Mouse (Mus musculus): ENCODE measurements around the gene Exph5.

Gene Exph5

GRCm38 (mm10) chr9:53356219-53357155 is 55.0 kb downstream of the Exph5 start:
- in situ Hi-C loops (cut with MseI, MboI), result no loop called here

- in situ Hi-C loops (cut with MseI, MboI), result no loop called here
Measured at GRCm38 (mm10) chr9:53371339-53371738, 69.9 kb downstream of the Exph5 start.

DNA sequence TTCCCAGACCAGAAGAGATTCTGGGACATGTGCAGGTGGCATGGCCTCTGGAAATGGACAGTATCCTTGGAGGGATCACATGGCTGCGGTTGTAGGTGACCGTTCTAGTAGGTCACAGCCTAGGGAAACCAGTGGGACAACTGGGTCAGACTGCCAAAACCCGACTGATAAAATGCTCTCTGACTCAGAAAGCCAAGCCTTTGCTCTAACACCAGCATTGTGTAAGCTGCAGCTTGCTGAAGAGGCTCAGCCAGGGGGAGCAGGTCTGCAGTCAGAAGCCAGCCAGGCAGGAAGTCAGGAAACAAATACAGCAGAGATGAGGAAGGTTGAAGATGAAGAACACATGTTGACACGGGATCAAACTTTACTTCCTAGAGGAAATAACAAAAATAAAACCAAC is 74.4 kb downstream of the Exph5 start:
- in situ Hi-C loops (cut with MseI, MboI), result no loop called here

DNA sequence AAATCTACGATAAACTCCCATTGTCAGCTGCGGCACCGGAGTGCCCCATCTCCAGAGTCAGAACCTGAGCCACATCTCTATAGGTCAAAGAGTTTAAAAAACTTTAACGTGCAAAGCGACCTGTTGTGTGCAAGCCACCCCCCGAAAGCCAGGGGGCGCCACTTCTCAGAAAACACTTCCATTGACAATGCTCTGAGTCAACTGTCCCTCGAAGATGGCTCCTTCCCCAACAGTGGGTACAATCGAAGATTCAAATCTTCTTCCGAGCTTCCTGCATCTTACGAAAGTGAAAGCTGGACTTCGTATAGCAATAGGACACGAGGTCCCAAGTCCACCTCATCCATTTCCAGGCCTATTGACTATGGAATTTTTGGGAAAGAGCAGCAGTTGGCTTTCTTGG is 75.3 kb downstream of the Exph5 start:
- in situ Hi-C loops (cut with MseI, MboI), result no loop called here

DNA sequence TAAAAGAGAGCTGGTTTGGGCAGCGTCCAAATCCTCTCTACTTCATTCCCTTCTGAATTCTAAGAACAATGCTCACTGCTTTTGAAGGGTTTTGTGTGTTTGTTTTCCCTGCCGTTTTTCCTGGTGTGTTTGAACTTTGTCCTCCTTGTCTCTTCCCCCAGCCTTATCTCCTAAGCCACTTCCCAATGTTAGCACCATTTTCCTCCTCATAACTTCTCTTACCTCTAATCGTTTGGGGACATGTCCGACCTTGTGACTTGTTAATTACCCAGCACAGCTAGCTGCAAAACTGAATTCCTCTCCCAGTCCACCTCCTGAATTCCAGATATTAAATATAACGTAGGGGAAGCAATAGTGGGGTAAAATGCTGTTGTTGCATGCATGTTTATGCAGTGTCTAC is 76.1 kb downstream of the Exph5 start:
- in situ Hi-C loops (cut with MseI, MboI), result no loop called here

DNA sequence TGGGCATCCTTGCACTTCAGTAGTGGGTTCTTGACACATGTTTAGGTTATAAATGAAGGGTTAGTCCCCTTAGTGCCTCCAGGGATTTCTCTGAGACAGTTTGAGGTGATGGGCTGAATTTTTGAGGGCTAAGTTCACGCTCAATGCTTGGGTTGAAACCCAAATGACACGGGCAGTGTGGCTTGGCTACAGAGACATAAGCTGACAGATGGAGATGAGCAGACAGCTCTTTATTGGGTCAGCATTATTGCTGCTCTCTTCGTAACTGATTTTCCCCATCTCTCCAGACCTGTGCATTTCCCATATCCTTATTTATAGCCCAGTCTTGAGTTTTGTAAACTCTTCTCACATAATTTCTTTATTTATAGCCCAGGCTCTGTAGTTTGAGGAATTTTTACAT is 76.7 kb downstream of the Exph5 start:
- in situ Hi-C loops (cut with MseI, MboI), result no loop called here

GRCm38 (mm10) chr9:53380595-53380994 is 79.1 kb downstream of the Exph5 start:
- in situ Hi-C loops (cut with MseI, MboI), result no loop called here

DNA sequence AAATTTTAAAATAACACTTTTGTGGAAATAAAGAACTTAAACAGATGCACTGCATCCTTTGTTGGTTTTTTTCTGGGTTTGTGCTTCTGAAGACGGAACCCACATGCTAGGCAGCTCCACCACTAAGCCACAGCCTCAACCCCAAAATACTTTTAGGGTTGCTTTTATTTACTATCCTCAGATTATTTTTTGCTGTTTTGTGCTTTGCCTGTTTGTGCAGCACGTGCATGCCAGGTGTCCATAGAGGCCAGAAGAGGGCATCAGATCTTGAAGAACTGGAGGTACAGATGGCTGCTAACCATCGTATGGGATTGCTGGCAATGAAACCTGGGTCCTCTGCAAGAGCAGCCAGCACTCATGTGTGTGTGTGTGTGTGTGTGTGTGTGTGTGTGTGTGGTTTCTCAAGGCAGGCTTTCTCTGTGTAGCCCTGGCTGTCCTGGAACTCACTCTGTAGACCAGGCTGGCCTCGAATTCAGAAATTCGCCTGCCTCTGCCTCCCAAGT is 79.7 kb downstream of the Exph5 start:
- in situ Hi-C loops (cut with MseI, MboI), result no loop called here

DNA sequence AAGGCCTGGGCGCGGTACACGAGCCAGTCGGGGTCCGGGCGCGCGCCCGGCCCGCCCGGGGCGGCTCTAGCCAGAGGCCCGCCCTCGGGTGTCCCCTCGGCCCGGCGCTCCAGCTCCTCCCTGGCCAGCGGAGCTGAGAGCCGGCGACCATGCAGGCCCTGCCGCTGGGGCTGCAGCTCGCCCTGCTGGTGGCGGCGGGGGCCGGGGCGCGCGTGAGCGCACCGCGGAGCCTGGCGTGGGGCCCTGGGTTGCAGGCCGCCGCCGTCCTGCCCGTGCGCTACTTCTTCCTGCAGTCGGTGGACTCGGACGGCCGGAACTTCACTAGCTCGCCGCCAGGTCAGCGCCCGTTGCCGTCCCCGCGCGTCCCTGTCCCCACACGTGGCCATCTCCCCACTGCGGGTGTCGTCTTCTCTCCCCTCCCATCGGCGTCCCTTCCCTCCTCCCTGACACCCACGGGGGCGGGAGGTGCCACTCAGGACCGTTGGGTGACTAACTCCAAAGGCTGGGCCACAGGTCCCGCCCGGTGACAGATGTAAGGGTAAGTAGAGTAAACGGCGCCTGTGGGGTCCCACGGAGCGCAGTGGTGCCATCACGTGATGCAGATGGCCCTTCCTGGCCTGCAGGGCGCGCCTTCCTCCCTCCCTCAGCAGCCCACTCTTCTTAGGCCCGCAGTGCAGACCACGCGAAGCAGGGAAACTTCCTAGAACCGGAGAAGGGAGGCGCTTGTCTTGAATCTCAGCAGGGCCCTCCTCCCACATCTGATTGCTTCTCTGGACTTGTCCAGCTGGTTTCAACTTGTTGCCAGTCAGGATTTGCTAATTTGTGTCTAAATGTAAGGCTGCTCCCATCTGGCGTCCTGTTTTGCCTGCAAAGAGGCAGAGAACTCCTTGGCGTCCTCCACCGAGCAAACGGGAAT is 82.7 kb downstream of the Exph5 start, which contains the start of gene Kdelc2:
Gene Kdelc2 (plus strand): TSS at position 75 of the 916 bp plus-strand sequence.
- in situ Hi-C loops (cut with MseI, MboI), result no loop called here

DNA sequence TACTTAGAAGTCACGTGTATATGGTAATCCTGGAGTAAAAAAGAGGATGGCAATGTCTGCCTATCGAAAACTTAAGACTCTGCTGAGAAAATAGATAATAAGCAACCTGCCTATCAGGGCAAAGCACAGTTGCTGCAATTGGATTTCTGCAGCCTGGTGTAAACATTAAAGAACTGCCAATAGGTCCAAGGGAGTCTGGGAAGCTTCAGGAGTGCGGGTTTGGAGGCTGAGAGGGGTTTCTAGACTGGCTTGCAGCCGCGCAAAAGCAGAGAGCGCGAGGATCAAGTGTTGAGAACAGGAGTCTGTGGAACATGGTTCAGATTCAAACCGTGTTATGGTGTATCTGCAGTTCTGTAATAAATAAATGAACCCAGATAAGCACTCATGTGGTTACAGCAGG is 83.4 kb downstream of the Exph5 start:
- in situ Hi-C loops (cut with MseI, MboI), result no loop called here

GRCm38 (mm10) chr9:53387431-53387830 is 86.0 kb downstream of the Exph5 start:
- in situ Hi-C loops (cut with MseI, MboI), result no loop called here

GRCm38 (mm10) chr9:53389109-53389508 is 87.6 kb downstream of the Exph5 start:
- in situ Hi-C loops (cut with MseI, MboI), result no loop called here

DNA sequence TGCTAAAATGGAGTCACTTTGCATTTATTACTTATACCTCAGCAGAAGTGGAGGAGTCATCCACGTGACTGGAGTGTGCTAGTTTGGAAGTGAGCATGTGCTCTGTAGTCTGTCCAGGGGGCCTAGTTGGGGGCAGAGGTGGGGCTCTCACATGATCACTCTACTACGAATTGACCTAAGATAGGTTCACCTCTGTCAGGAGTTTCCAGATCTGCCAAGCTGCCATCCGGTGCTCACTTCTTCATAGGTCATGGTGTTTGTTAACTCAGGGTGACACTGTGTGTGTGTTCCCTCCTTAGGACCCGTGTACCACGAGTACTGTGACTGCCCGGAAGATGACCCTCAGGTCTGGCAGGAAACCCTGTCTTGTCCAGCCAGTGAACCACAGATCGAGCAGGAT is 88.7 kb downstream of the Exph5 start:
- in situ Hi-C loops (cut with MseI, MboI), result no loop called here

DNA sequence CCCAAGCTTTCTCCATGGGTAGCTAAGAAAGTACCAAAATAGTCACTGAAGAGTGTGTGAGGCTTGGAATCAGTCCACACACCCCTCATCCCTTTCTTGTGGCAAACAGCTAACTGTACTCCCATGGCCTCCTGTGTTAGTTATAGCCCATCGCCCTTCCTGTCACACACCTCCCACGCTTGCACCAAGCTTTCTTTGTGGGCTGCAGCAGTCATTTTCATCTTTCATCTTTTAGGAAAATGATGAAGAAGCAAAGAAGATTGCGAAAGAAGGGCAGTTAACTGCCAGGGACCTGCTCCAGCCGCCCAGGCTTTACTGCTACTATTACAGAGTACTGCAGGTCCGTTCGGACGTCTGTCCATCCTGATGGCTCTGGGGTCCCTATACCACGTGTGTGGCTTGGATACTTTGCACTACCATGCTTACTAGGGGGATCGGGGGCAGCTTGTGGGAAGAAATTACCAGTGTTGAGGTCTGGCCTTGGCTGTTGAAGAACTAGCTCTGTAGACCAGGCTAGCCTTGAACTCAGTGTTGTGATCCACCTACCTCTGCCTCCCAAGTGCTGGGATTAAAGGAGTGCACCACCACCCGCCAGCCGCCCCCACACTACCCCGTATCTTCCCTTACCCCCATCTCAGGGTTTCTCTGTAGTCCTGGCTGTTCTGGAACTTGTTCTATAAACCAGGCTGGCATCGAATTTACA is 96.4 kb downstream of the Exph5 start:
- in situ Hi-C loops (cut with MseI, MboI), result loop anchor here (5.0 kb wide), 2 partner anchors 141 to 146 kb away; no protein-coding TSS in a partner anchor

DNA sequence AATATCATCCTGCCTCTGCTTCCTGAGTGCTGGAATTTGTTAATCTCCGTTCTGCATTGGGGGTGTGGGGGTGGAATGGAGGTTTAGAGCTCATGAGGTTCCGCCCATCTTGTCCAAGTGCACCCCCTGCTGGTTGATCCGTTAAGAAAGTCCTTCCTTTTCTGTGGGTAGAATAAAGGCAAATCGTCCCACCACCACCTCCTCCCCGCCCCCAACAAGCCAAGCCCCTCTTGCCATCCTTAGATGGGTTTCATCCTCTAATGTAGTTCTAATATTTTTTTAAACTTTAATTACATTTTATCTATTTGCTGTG is 96.9 kb downstream of the Exph5 start:
- in situ Hi-C loops (cut with MseI, MboI), result loop anchor here (5.0 kb wide), 2 partner anchors 141 to 146 kb away; no protein-coding TSS in a partner anchor

GRCm38 (mm10) chr9:53399537-53399936 is 98.1 kb downstream of the Exph5 start:
- in situ Hi-C loops (cut with MseI, MboI), result loop anchor here (5.0 kb wide), 2 partner anchors 142 to 147 kb away; no protein-coding TSS in a partner anchor

- in situ Hi-C loops (cut with MseI, MboI), result no loop called here
Measured at GRCm38 (mm10) chr9:53400696-53401095, 99.2 kb downstream of the Exph5 start.

DNA sequence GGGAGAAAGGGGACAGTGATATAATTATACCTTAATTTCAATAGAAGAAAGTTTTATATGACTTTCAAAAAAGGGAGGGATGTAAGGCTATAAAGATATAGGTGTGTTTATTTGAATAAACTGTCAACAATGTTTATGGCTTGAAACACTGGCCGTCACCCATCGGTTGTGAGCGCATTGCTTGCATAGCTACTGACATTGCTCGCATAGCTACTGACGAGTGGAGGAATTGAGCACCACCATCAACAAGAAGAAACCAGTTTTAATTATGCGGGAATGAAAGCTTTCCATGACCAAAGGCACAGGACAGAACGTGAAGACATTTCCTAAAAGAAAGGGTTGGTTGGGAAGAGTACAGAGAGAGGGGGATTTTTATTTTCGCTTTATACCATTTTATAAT is 99.7 kb downstream of the Exph5 start:
- in situ Hi-C loops (cut with MseI, MboI), result no loop called here

DNA sequence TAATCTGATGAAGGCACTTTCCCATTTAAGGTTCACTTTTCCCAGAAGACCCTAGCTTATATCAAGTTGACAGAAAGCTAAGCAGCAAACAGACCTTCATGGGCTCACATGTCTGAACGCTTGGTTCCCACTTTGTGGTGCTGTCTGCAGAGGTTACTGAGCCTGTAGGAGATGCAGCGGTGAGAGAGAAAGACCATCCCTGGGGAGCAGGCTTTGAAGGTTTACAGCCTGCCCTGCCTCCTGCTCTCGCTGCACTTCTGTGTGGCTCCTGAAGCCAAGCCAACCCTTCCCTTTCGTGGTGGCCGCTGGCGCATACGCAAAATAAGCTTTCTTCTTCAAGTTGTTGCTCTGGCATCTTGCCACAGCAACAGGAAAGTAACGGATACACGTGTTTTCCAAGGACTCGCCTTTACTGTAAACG is 100.8 kb downstream of the Exph5 start, which contains the start of gene 4930550C14Rik:
Gene 4930550C14Rik (plus strand): TSS at position 35 of the 421 bp plus-strand sequence.
- in situ Hi-C loops (cut with MseI, MboI), result no loop called here

- in situ Hi-C loops (cut with MseI, MboI), result no loop called here
Measured at GRCm38 (mm10) chr9:53402991-53403390, 101.5 kb downstream of the Exph5 start.

- in situ Hi-C loops (cut with MseI, MboI), result no loop called here
Measured at GRCm38 (mm10) chr9:53404050-53404752, 102.7 kb downstream of the Exph5 start.
